Comparison of ENCODE assay signal across 9 mouse cellular contexts in the genomic region with DNA sequence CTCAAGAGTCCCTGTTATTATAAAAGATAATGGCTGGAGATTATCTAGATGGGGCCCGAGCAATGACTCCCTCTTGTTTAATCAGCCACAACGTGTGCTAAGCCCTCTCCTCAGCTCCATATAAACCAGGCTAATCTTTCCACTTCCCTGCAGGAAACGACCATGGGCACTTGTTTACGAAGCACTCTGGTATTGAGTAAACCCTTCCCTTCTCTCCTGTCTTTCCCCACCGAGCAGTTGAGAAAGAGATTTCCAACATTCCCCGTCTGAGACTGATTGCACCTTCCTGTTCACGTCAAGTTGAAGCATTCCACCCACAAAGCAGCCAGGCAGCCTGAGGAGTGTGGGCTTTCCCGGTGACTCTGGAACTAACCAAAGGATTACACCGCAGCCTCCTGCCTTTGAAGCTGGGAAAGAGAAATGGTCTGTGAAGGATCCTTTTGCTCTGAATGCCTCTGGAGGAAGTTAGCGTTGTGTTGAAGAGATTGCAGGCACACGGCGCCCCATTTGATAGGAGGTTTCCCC.
DNase-seq lines count a peak whose midpoint lies in the region; ATAC-seq and TF ChIP-seq lines count a peak whose summit lies in the region.
"Had no signal": no experiment of that assay in that cellular context is flagged by ENCODE, and none has a peak within 500 bp of the region (broad histone marks: within the 10 kb centered on the region; RNA-seq: fewer than 3 reads in every experiment).

No protein-coding gene starts in this region.

- no peaks in the 10 kb centered on the region for H3K9me3 ChIP-seq in heart, embryonic 14.5 days (ENCODE audit: control insufficient read depth, low read length)
- no peaks in the 10 kb centered on the region for H3K9me3 ChIP-seq in embryonic facial prominence, embryonic 12.5 days
- no peaks in the 10 kb centered on the region for H3K9me3 ChIP-seq in limb, embryonic 10.5 days (replicated peaks)
- H3K9me3 ChIP-seq in midbrain, postnatal 0 days (ENCODE audit: low read length): no peaks in the 10 kb centered on the region

- peaks cover 11 to 13% of the 10 kb centered on the region in 2 experiments for H3K4me1 ChIP-seq in heart, embryonic 14.5 days (ENCODE audit: control insufficient read depth in 2 of 2, insufficient read depth in 2 of 2, low read length in 2 of 2)
- peaks cover 29% of the 10 kb centered on the region for H3K4me1 ChIP-seq in embryonic facial prominence, embryonic 12.5 days
- H3K4me1 ChIP-seq in limb, embryonic 10.5 days: peaks cover 32% of the 10 kb centered on the region
- no peaks in the 10 kb centered on the region for H3K4me1 ChIP-seq in midbrain, postnatal 0 days (ENCODE audit: insufficient read depth, low read length)

- 0 out of 2 replicates have a peak, but pooled peaks have one; percentile 50 for ATAC-seq in heart, embryonic 14.5 days (ENCODE audit: insufficient number of reproducible peaks, insufficient read depth, low FRiP score, low read depth)
- ATAC-seq in embryonic facial prominence, embryonic 12.5 days (ENCODE audit: insufficient number of reproducible peaks, insufficient read depth, low FRiP score, low TSS enrichment): peak; percentile 64; the same call in 1 of the 2 replicates
- ATAC-seq in midbrain, postnatal 0 days (ENCODE audit: low FRiP score): no peak
- ATAC-seq in inflammation-experienced regulatory T-cells, adult 6 months: no peak

- peak overlapping the region in 1 of 2 experiments; percentile 39; a peak in 3 of 4 replicates for H3K27ac ChIP-seq in heart, embryonic 14.5 days (replicated peaks in 1 of 2; ENCODE audit: control insufficient read depth in 1 of 2, insufficient read depth in 1 of 2, low read depth in 2 of 2, low read length in 2 of 2)
- H3K27ac ChIP-seq in embryonic facial prominence, embryonic 12.5 days: peak overlapping the region; percentile 52
- peak overlapping the region; percentile 68; the same call in 1 of the 2 replicates for H3K27ac ChIP-seq in limb, embryonic 10.5 days
- no peak overlapping the region for H3K27ac ChIP-seq in midbrain, postnatal 0 days (ENCODE audit: low read depth, low read length)

- H3K9ac ChIP-seq in heart, embryonic 14.5 days (ENCODE audit: low read length): no peak overlapping the region
- no peak overlapping the region for H3K9ac ChIP-seq in embryonic facial prominence, embryonic 12.5 days
- H3K9ac ChIP-seq in midbrain, postnatal 0 days (replicated peaks; ENCODE audit: low read length, poor library complexity, severe bottlenecking): no peak overlapping the region

- peak overlapping the region; percentile 50 for H3K4me2 ChIP-seq in heart, embryonic 14.5 days (ENCODE audit: low read length)
- peak overlapping the region; percentile 23 for H3K4me2 ChIP-seq in embryonic facial prominence, embryonic 12.5 days (replicated peaks)
- H3K4me2 ChIP-seq in midbrain, postnatal 0 days (ENCODE audit: low read depth, low read length, poor library complexity, severe bottlenecking): peak overlapping the region; percentile 4; the same call in 1 of the 2 replicates

- no peaks in the 10 kb centered on the region for H3K36me3 ChIP-seq in heart, embryonic 14.5 days (ENCODE audit: control insufficient read depth, insufficient read depth, low read length)
- H3K36me3 ChIP-seq in embryonic facial prominence, embryonic 12.5 days: no peaks in the 10 kb centered on the region
- H3K36me3 ChIP-seq in limb, embryonic 10.5 days: no peaks in the 10 kb centered on the region
- no peaks in the 10 kb centered on the region for H3K36me3 ChIP-seq in midbrain, postnatal 0 days (ENCODE audit: insufficient read depth, low read length)

- TF ChIP-seq CTCF in midbrain, postnatal 0 days (IDR thresholded peaks at IDR 0.05): no peak

- DNase-seq in heart, adult 9 months (ENCODE audit: low spot score in 2 of 2): no peak
- DNase-seq in limb, embryonic 10.5 days (ENCODE audit: low spot score): peak; percentile 59
- DNase-seq in midbrain, postnatal 0 days (ENCODE audit: low spot score): no peak
- DNase-seq in MN1 (ENCODE audit: low spot score): no peak
- no peak for DNase-seq in thymus, adult 18-20 months
- DNase-seq: thymus, postnatal 4 days had no signal

- H3K27me3 ChIP-seq in heart, embryonic 14.5 days (ENCODE audit: control insufficient read depth, insufficient read depth, low read length): no peaks in the 10 kb centered on the region
- no peaks in the 10 kb centered on the region for H3K27me3 ChIP-seq in embryonic facial prominence, embryonic 12.5 days
- no peaks in the 10 kb centered on the region for H3K27me3 ChIP-seq in limb, embryonic 10.5 days (ENCODE audit: low read depth, poor library complexity, severe bottlenecking)
- no peaks in the 10 kb centered on the region for H3K27me3 ChIP-seq in midbrain, postnatal 0 days (ENCODE audit: insufficient read depth, low read length)

- 9% methylated on average over 12 of the region's 12 CpGs for WGBS in heart, embryonic 14.5 days
- 4% methylated on average over 12 of the region's 12 CpGs for WGBS in embryonic facial prominence, embryonic 12.5 days
- 7% methylated on average over 12 of the region's 12 CpGs for WGBS in limb, embryonic 10.5 days
- 16% methylated on average over 12 of the region's 12 CpGs for WGBS in midbrain, postnatal 0 days

- H3K4me3 ChIP-seq in heart, embryonic 14.5 days (ENCODE audit: control insufficient read depth in 1 of 2, insufficient read depth in 1 of 2, low read depth in 1 of 2, low read length in 2 of 2): no peak overlapping the region
- H3K4me3 ChIP-seq in embryonic facial prominence, embryonic 12.5 days: no peak overlapping the region
- H3K4me3 ChIP-seq in limb, embryonic 10.5 days: peak overlapping the region; percentile 7; the same call in 1 of the 2 replicates
- H3K4me3 ChIP-seq in midbrain, postnatal 0 days (ENCODE audit: low read depth, low read length): no peak overlapping the region

Comparison
In these comparisons a context has a peak if more than half of its experiments do, and no peak if none do; other contexts are left out.
1. ATAC-seq: peak in heart, embryonic 14.5 days (single experiment) and embryonic facial prominence, embryonic 12.5 days (single experiment); none in midbrain, postnatal 0 days (single experiment) and inflammation-experienced regulatory T-cells, adult 6 months (single experiment).
2. Peak in every context shown above with its lines, with median percentiles within 50 percentile points of each other: H3K4me2 ChIP-seq.